Mouse (Mus musculus) brain, adult 2 months (tissue): ENCODE data around the gene Sel1l.
"Not testable (repeated sequence)": the region's sequence is repeated elsewhere in the genome, so short reads cannot be mapped to it uniquely, and the experiment has no call there.

ENCODE experiments used
- DNase-seq: peaks from one replicate; pipeline ENCODE4 v3.0.0; 2011; ENCODE audit warnings: low read depth, low spot score

The Sel1l gene

DNA sequence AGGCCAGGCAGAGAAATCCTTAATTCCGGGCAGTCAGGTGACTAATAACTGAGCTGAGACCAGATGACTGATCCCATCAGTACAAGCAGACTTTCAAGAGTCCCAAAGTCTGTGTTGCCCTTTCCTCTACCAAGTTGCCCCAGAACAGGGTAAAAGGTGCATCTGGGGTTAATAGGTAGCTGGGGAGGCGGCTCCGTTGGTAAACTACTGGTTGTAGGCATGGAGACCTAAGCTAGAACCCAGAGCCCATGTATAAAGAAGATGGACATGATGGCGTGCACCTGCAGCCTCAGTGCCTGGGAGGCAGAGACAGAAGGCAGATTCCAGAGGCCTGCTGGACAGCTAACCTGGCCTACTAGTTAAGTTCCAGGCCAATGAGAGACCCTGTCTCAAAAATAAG lies 30.2 kb downstream of the Sel1l start:
- DNase-seq: no peak

DNA sequence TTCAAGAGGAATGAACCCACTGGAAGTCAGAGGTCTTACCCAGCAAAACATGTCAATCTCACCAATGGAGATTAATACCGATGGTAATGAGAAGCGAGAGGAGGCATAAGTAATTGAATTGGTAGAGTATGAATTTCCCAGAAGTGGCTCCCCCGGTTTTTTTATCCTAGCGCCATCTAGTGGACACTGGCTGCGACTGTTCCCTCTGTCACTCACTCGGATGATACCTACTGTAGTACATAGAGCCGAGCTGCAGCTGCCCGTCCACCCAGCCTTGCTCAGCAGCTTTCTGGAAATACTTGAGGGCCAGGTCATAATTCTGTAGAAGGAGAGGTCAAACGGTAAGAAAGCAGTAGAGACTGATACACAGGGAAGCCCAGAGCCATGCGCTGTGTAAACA lies 33.0 kb downstream of the Sel1l start:
- peak; percentile 47 for DNase-seq

DNA sequence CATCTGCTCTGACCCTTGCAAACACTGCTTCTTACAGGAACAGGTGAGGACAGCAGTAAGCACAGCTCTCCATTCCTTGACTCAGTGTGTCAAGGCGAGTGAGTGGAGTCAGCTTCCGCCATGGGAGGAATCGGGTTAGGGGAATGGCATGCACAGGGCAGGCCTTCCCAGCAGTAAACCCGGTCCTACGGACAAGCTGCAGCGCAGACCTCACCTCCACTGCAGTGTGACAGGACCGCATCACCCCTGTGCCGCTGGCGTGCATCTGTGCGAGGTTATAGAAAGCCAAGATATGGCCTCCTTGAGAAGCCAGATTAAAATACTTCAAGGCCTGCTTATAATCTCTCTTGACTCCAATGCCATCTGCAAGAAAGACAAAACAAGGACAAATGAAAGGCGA lies 33.4 kb downstream of the Sel1l start:
- no peak for DNase-seq

DNA sequence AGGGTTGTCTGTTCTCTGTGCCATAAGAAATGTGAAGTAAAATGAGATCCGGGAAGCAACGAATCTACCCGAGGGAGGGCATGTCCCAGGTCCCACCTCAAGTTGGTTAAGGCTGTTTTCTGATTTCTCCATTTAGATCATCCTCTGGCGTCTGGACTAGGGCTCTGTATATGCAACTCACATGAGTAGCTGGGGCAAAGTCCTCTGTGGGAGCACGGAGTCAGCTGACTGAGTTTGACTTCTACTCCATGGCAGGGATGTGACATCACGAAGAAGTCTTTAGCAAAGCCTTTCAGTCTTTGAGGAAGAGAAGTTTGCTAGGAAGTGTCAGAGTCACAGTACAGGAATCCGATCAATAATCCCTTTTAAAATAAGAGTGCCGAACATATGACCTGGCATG lies 40.0 kb downstream of the Sel1l start:
- DNase-seq: no peak

DNA sequence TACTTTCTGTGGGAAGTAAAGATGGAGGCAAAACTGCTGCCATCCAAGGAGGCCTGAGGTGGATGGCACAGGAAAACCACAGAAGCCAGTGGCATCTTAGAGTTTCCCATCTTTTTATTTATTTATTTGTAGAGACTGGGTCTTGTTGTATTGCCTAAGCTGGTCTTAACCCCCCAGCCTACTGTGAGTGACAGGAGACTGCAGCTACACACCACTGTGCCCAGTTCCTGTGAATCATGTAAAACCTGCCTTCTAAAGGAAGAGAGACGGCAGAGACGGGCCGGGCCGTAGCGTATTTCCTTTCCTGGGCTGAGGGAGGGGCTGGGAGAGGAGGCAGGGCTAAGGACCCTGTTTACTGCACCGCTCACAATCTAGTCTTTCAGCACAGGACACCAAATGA lies 41.2 kb downstream of the Sel1l start:
- no peak for DNase-seq

DNA sequence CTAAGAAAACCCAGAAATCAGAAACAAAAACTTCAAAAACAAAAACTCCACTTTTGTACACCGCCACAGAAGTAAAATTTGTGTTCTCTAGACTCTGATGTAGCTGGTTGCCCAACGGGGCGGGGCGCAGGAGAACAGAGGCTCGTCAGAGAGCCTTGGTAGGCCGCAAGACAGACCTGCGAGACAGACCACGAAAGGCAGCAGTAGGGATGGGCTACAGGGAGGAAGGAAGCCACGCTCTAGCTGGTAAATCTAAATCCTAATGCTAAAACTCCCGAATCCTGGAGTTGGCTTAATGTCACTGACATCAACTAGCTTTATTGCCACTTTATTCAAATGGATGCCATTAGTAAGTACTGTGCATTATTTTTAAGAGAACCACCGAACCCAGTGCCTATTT lies 41.9 kb downstream of the Sel1l start:
- no peak for DNase-seq

DNA sequence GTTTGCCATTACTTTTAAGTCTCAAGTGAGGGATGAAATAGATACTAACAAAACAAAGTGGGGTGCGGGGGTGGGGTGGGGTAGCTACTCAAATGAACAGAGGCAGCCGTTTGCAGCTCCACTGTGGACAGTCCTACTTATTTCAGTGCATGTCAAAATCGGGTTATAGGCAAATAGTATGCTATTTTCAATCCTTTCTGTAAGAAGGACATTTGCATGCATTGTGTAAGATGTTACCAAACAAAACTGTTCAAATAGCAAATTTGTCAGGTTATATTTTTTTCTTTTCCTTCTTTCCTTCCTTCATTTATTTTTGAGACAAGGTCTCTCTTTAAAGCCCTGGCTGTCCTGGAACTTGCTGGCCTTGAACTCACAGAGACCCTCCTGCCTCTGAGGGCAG lies 44.7 kb downstream of the Sel1l start:
- DNase-seq: no peak

DNA sequence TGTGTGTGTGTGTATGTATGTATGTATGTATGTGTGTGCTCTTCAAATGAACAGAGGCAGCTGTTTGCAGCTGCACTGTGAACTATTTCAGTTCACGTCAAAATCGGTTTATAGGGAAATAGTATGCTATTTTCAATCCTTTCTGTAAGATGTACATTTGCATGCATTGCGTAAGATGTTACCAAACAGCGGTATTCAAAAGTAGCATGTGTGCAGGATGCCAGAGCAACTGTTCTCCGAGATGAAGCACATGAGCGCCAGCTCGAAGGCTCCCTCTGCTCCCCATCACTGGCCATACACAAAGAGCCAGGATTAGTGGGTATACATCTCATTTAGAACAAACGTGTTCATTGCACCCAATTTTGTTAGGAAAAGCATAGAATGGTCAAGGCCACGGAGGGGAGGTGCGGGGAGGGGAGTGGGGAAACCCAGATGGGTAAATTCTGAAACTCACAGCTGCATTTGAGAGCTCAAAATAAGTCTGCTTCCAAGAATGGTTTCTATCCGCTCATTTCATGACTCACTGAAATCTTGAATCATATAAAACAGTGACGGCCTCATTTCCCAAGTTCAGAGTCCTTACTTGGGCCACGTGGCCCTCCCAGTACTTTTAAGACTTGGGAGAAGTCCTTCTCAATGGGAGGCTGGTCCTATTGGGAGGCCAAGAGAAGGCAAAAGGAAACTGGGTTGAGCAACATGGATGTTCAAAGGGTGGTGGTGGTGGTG lies 45.6 kb downstream of the Sel1l start:
- peak; percentile 78 for DNase-seq

DNA sequence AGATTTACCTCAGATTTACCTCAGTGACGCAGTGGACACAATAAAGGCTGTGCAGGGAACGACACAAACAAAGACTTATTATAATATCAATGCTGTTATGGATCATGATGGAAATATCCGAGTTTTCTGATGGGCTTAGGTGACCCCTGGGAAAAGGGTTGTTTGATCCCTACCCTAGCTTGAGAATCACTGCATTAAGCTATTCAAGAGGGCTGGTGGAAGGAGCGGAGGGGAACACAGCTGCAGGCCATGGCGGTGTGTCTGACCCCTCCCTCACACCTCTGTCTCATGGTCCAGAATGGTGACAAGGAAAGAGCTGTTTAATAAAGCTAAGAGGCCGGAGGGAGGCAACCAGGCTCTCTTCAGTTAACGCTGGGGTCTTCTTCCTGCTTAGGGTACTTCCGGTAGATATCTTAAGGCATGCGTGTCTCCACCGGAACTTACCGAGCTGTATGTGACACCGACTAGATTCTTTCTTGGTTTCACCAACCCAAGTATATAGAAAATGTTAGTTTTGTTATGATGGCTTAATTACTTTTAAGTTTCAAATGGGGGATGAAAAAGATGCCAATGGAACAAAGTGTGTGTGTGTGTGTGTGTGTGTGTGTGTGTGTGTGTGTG lies 46.3 kb downstream of the Sel1l start:
- no peak for DNase-seq

DNA sequence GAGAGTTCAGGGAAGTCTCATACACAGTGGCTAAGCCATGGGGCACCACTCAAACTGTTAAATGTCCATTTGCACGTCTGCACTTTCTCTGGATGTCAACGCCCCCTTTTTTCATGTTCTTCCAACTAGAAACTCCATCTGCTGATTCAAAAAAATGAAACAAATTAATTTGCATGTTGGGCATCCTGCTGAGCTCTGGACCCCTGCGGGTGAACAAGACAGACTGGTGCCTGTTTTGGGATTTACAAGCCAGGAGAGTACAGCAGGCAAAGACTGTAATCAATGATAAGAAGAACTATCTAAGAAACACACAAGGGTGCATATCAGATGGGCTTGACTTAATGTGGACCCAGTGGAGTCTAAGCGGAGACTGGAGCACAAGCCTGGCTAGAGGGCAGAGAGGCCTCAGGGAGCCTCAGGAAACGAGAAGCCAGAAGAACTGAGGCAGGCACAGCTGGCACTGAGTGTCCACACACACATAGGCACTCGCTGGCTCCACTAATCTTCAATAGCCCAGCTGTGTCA lies 48.0 kb downstream of the Sel1l start:
- DNase-seq: no peak

DNA sequence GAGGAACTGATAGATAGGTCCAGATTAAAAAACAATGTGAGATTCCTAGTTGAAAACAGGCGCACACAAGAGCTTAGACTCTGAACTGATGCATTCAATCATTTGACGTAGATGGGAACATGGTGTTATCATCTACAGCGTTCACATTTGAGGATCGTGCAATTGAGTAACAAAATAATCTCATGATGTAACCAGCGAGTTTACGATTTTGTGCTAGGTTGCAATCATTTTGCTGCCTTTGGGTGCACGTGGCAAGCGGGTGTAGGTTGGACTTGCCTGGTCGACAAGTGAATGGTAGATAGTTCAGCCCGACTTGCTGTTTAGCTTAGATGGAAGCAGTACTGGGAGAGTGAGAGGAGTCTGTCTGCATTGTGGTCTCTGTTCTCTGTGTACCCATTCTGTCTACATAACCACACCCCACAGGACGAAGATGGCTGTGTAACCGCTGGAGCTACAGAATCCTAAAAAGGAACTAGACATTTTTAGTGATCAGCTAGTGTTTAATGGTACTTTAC lies 49.1 kb downstream of the Sel1l start:
- DNase-seq: no peak

DNA sequence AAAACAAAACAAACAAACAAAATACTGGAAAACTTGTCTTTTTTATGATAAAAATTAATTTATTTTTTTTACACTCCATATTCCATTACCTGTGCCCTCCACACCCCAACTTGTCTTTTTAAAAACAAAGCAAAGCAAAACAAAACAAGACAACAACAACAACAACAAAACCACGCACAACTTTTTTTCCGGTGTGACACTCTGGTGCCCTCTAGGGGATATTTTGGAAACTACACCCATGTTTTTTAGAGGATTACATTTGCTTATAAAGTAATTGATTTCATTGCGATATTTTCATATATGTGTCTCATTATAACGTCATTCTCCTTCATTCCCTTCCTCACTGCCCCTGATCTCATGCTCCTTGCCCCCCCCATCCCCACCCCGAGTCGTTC lies 49.6 kb downstream of the Sel1l start:
- no peak for DNase-seq

DNA sequence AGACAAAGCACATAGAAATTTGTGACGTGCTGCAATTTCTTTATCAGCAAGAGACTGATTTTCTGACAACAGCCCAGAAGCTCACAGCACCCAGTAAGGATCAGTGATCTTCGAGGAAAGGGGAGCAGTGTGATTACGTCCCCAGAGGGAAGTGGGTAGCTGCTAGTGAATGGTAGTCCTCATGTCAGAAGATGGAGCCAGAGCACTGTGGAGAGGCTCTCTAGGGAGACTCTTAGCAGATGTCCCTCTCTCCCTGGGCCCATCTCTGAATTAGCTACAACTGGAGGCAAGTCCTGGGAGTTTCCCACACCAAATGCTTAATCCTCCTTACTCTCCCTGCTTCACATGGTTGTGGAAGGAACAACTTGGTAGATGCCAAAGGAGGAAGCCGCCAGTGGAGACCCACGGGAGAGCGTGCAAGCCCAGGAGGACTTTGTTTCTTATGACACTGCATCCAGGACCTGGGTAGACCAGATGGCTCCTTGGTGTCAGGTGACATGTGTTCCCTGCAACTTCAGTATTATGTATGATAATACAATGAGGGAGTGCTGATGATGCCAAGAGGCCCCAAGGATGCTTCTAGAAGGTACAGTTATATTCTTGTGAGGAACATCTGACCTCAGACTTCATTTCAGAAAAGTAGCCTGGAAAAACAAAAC lies 50.1 kb downstream of the Sel1l start:
- no peak for DNase-seq

DNA sequence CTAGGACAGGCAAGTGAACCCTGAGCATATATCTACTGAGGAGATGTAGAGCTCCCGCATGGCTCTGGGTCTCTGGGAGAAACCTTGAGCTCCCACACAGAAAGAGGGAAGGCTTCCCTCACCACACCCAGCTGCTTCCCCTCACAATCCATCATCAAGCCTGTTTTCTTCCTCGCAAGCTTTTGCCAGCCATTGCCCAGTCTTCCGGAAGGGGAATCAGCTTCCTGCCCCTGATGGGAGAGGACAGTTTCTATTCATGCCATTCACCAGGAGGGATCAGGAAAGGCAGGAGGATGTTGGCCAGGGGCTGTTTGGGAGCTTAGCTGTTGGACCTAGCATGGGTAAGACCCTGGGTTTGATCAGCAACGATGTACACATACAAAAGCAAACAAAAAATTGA lies 52.2 kb downstream of the Sel1l start:
- DNase-seq: no peak

DNA sequence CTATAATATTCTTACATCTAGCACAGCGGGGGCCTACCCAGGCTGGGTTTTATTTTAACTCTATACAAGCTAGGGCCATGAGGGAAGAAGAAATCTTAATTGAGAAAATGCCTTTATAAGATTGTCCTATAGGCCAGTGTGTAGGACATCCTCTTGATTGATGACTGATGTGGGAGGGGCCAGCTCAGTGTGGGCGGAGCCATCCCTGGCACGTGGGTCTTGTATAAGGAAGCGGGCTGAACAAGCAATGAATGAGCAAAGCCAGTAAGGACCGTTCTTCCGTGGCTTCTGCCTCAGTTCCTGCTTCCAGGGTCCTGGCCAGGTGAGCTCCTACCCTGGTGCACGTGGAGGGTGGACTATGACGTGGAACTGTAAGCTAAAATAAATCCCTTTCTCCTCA lies 55.7 kb downstream of the Sel1l start:
- no peak for DNase-seq

DNA sequence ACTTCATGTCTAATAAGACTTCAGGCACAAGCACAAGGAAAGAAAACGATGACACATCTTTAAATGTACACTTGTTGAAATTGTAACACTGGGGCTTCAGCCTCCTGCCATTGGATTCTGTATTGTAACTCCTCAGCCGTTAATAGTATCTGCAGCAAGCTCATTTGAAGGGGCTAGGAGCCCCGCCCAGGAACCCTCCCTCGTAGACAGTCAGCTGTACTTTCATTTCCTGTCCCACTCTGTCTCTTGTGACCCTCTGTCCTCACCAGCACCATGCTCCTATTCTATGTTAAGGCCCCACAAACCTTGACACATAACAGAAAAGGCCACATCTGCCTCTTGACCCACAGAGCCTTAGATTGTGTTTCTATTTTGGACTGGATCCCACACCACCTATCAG lies 57.1 kb downstream of the Sel1l start:
- no peak for DNase-seq

DNA sequence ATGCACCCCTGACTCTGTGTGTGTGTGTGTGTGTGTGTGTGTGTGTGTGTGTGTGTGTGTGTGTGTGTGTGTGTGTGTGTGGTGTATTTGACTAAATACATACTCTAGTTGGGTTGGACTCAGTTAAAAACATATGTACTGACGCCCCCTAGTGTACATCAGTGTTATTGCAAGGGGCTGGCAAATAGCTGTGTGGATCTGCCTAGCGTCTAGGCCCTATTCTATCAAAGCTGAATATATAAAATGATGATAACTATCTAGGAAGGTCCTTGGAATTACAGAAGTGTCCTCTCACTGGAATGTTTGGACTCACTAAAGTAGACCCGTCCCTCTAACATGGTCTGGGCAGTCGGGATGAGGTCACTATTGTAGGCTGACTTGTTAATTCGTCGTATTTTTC lies 59.2 kb downstream of the Sel1l start:
- peak; percentile 77 for DNase-seq

DNA sequence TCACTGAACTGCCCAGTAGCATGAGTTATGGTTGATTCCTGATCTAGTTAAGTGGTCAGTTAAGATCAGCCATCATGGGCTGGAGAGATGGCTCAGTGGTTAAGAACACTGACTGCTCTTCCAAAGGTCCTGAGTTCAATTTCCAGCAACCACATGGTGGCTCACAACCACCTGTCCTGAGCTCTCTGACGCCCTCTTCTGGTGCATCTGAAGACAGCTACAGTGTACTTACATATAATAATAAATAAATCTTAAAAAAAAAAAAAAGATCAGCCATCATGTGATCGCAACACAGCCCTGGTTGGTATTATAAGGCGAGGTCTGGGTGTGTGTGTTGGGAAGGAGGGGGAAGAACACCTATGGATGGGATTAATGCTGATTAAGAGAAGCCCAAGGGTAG lies 60.5 kb downstream of the Sel1l start:
- DNase-seq: not testable (repeated sequence)

DNA sequence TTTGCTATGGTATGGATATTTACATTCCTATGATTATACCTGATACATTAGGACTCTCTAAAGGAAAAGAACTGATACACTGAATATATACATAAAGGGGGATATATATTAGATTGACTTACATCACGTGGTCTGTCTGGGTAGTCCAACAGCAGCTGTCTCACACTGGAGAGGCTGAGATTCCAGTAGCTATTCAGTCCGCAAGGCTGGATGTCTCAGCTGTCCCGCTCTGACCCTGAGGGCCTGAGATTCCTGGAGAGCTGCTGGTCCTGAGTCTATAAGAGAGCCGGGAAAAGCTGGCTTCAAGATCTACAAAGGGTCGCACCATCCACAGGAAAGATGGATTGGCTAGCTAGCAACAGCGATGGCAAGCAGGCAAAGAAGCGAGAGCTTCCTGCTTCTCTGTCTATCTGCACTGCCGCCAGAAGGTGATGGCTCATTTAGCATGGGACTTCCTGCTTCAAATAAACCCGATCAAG lies 61.0 kb downstream of the Sel1l start, which contains the start of gene Ston2:
Gene Ston2 (minus strand): TSS at position 429 of the 479 bp plus-strand sequence.
- no peak for DNase-seq

DNA sequence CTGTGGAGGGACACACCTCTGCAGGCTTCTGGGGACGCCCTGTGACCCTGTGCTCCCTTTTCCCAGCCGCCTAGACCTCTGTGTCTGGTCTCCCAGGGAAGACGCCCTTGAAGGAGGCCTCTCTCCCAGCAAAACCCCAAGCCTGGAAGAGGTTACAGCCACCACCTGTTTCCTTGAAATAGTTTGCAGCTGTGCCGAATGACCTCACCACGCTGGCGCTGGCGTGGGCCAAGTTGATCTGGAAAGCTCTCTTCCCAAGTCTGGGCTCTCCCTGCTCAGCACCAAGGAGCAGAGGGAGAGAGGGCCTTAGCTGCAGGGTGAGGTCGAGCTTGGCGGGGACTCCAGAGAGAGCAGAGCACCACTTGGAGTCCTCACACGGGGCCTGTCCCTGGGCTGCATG lies 62.6 kb downstream of the Sel1l start:
- DNase-seq: peak; percentile 27

DNA sequence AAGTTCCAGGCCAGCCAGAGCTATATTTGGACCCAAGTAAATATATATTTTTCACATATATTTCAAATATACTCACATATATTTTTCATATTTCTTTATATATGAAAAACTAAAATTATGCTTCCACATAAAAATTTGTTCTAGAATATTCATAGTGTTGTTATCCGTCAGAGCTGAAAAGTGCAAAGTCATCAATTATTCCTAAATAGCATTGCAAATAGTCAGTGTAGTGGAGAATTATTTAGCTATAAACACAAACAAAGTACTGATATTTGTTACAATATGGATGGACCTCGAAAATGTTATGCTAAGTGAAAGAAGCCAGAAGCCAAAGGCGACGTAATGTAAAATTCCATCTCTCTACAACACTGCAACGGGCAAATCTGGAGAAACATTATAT lies 67.5 kb downstream of the Sel1l start:
- DNase-seq: no peak

DNA sequence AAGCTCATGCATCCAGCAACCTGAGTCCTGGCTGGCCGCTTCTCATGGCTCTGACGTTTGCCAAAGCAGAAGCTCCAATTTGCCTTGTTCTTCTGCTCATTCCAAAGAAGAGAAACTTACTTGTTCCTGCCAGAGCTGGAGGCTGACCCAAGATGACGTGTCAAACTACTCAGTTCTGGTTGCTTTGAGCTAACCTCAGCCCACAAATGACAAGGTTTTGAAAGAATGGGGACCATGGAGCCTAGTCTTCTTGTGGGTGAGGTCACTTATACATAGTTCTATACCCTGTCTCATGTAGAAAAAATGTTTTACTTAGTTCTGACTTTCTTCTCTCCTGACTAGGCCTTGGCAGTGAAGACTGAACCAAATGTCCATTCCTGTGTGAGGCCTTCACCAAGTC lies 68.4 kb downstream of the Sel1l start:
- DNase-seq: no peak

DNA sequence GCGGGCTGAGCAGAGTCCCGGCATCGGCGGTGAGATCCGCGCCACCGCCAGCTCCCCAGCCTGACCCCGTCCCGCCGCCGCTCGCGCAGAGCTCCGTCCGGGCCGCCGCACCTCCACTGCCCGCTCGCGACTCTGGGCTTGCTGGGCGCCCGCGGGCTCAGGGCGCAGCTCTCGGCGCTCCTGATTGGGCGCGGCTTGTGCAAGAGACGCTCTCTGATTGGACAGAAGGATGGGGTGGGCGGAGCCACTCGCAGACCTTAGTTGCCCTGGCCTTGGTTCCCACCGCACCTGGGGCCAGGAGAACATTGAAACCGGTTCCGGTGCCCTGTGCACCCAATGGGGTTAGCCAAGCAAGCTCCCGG lies 70.0 kb downstream of the Sel1l start:
- DNase-seq: peak; percentile 86
